Mouse (Mus musculus) myocyte (in vitro differentiated cells): Measurements from ENCODE around the gene Stx3. TPM values are rescaled to one million over a fixed set of nuclear protein-coding genes. Genes with fewer than 3 reads are reported as not detected.

Source experiments
- H3K27me3 ChIP-seq: one replicate; pipeline ENCODE4 v1.6.1; 2011; ENCODE audit not compliant: control insufficient read depth, insufficient read depth, insufficient read length
- H3K36me3 ChIP-seq: one replicate; pipeline ENCODE4 v1.6.1; 2011; ENCODE audit not compliant: control insufficient read depth, insufficient read depth
- H3K4me2 ChIP-seq: one replicate; pipeline ENCODE4 v1.6.1; 2011; ENCODE audit warnings: low read depth, control low read depth
- H3K4me3 ChIP-seq: one replicate; pipeline ENCODE4 v1.5.1; 2011; ENCODE audit warnings: mild to moderate bottlenecking, control low read depth, moderate library complexity
- H3K79me2 ChIP-seq: one replicate; pipeline ENCODE4 v1.6.1; 2011; ENCODE audit not compliant: control insufficient read depth, insufficient read depth
- H3ac ChIP-seq: one replicate; pipeline ENCODE4 v1.6.1; 2011; ENCODE audit not compliant: control insufficient read depth, insufficient read length
- CEBPB ChIP-seq: IDR thresholded peaks from 2 replicates; pipeline ENCODE4 v1.6.1; 2011; ENCODE audit warnings: mild to moderate bottlenecking, moderate library complexity; ENCODE audit not compliant: poor library complexity, insufficient read depth, severe bottlenecking
- E2F4 ChIP-seq: IDR thresholded peaks from one replicate; pipeline ENCODE4 v1.6.1; 2011; ENCODE audit warnings: mild to moderate bottlenecking, control low read depth, moderate library complexity; ENCODE audit not compliant: insufficient read depth
- MAX ChIP-seq: IDR thresholded peaks from one replicate; pipeline ENCODE4 v1.6.1; 2011; ENCODE audit warnings: low read depth, mild to moderate bottlenecking, control low read depth
- MYOD1 ChIP-seq, 3 experiments: IDR thresholded peaks; one replicate each; pipeline ENCODE4 v1.6.1; 2011; ENCODE audit warnings: control low read depth in 2 of 3, low read depth in 2 of 3, mild to moderate bottlenecking in 2 of 3, moderate library complexity in 1 of 3; ENCODE audit not compliant: insufficient read length in 2 of 3, control insufficient read depth in 1 of 3
- MYOG ChIP-seq, 3 experiments: IDR thresholded peaks; one replicate each; pipeline ENCODE4 v1.6.1; 2011; ENCODE audit warnings: control low read depth in 2 of 3, low read depth in 2 of 3, mild to moderate bottlenecking in 2 of 3; ENCODE audit not compliant: insufficient read length in 2 of 3, control insufficient read depth in 1 of 3, insufficient read depth in 1 of 3
- POLR2A ChIP-seq: IDR thresholded peaks from one replicate; pipeline ENCODE4 v1.6.1; 2011; ENCODE audit warnings: low read depth, mild to moderate bottlenecking, control low read depth, moderate library complexity; ENCODE audit not compliant: insufficient read length
- POLR2AphosphoS2 ChIP-seq: IDR thresholded peaks from one replicate; pipeline ENCODE4 v1.6.1; 2011; ENCODE audit warnings: low read depth, control low read depth; ENCODE audit not compliant: insufficient read length
- REST ChIP-seq: IDR thresholded peaks from one replicate; pipeline ENCODE4 v1.6.1; 2011; ENCODE audit warnings: mild to moderate bottlenecking, control low read depth, moderate library complexity; ENCODE audit not compliant: insufficient read depth, insufficient read length
- SRF ChIP-seq: IDR thresholded peaks from one replicate; pipeline ENCODE4 v1.6.1; 2011; ENCODE audit warnings: low read depth; ENCODE audit not compliant: control insufficient read depth, insufficient read length
- TCF12 ChIP-seq: IDR thresholded peaks from one replicate; pipeline ENCODE4 v1.6.1; 2011; ENCODE audit warnings: mild to moderate bottlenecking, control low read depth; ENCODE audit not compliant: poor library complexity, insufficient read depth, severe bottlenecking
- TCF3 ChIP-seq: IDR thresholded peaks from one replicate; pipeline ENCODE4 v1.6.1; 2011; ENCODE audit warnings: low read depth, control low read depth; ENCODE audit not compliant: insufficient read length
- USF1 ChIP-seq: IDR thresholded peaks from one replicate; pipeline ENCODE4 v1.6.1; 2011; ENCODE audit warnings: low read depth, mild to moderate bottlenecking, control low read depth, moderate library complexity
- polyA plus RNA-seq: library from polyadenylated mRNA; unstranded; fragments of >200 nt; fragmentation: generic; extraction: Trizol; gene quantifications from one replicate; pipeline ENCODE4 v1.2.1, GENCODE M21; 2012; ENCODE audit warnings: missing spikeins

The Stx3 gene
- polyA plus RNA-seq, 1 experiment, result 3.3 TPM

DNA sequence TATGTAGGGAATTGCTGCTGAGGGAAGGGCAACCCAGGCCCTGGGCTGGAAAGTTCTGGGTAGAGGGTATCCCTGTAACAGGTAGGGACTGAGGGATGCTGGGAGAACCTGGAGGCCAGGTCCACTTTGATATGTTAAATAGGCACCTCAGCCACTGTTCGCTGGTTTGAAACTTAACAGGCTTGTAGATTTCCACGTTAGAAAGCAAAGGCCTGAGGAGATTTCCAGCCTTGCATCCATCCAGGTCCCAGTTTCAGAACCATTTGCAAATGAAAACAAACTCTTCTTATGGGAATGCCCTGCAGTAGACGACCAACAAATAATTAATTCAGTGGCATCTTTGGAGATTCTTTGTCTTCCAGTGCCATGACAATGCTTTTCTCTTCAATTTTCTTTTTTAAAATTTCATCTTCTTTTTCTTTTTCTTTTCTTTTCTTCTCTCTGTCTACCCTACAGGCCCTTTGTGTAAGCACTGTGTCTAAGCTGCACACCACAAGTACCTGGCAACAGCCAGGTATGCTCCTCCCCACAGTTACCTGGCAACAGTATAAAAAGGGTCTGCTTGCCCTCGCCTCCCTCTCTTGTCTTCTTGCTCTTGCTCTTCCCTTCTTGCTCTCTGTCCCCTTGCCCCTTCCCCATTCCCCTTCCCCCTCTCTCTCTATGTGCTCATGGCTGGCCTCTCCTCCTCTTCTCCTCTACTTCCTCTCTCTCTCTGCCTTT, 4.3 kb upstream of the Stx3 start:
- Histone ChIP-seq H3ac (no peak overlapping the region), H3K36me3 (no peaks in the 10 kb centered on the region), H3K79me2 (no peaks in the 10 kb centered on the region), H3K4me3 (no peak overlapping the region), H3K4me2 (no peak overlapping the region), H3K27me3 (no peaks in the 10 kb centered on the region)
- no peak for TF ChIP-seq E2F4
- TF ChIP-seq TCF3, result no peak
- no peak for TF ChIP-seq USF1
- TF ChIP-seq TCF12, result no peak
- no peak for TF ChIP-seq MYOD1 (IDR thresholded peaks at IDR 0.05; ENCODE audit: control insufficient read depth in 1 of 3, insufficient read length in 2 of 3, low read depth in 2 of 3)
- TF ChIP-seq SRF, result no peak

- peak overlapping the region; percentile 39 for H3K4me3 ChIP-seq
- H3K79me2 ChIP-seq, result no peaks in the 10 kb centered on the region
- H3ac ChIP-seq, result no peak overlapping the region
- peak overlapping the region; percentile 100 for H3K4me2 ChIP-seq
- H3K36me3 ChIP-seq, result no peaks in the 10 kb centered on the region
- no peaks in the 10 kb centered on the region for H3K27me3 ChIP-seq
- TF ChIP-seq MAX, result no peak
- no peak for TF ChIP-seq MYOD1 (IDR thresholded peaks at IDR 0.05; ENCODE audit: control insufficient read depth in 1 of 3, insufficient read length in 2 of 3, low read depth in 2 of 3)
- no peak for TF ChIP-seq TCF12
- TF ChIP-seq CEBPB, result no peak
- no peak for TF ChIP-seq POLR2AphosphoS2
- TF ChIP-seq E2F4, result no peak
- no peak for TF ChIP-seq USF1
- no peak for TF ChIP-seq POLR2A
- TF ChIP-seq MYOG (IDR thresholded peaks at IDR 0.05; ENCODE audit: control insufficient read depth in 1 of 3, insufficient read depth in 1 of 3, insufficient read length in 2 of 3, low read depth in 2 of 3), result no peak
- TF ChIP-seq TCF3, result no peak
These were observed 1.0 kb upstream of the Stx3 start for GRCm38 (mm10) chr19:11820211-11820610.

GRCm38 (mm10) chr19:11819800-11820199, 597 bp upstream of the Stx3 start:
- H3K4me2 ChIP-seq, result peak overlapping the region; percentile 100
- TF ChIP-seq TCF12 (no peak), E2F4 (no peak), REST (no peak), POLR2AphosphoS2 (no peak), USF1 (no peak)
- no peaks in the 10 kb centered on the region for H3K27me3 ChIP-seq
- no peaks in the 10 kb centered on the region for H3K79me2 ChIP-seq
- H3ac ChIP-seq, result no peak overlapping the region
- peak overlapping the region; percentile 39 for H3K4me3 ChIP-seq
- H3K36me3 ChIP-seq, result no peaks in the 10 kb centered on the region

- no peak overlapping the region for H3ac ChIP-seq
- H3K4me2 ChIP-seq, result peak overlapping the region; percentile 100
- H3K4me3 ChIP-seq, result peak overlapping the region; percentile 39
- no peaks in the 10 kb centered on the region for H3K27me3 ChIP-seq
- TF ChIP-seq MYOD1 (IDR thresholded peaks at IDR 0.05; ENCODE audit: control insufficient read depth in 1 of 3, insufficient read length in 2 of 3, low read depth in 2 of 3) (peak in 1 of 3 experiments; percentile 8), MAX (no peak), POLR2A (no peak), E2F4 (no peak), USF1 (peak; percentile 52)
- H3K79me2 ChIP-seq, result no peaks in the 10 kb centered on the region
- H3K36me3 ChIP-seq, result no peaks in the 10 kb centered on the region
These were observed 732 bp downstream of the Stx3 start for GRCm38 (mm10) chr19:11818199-11819142.

- TF ChIP-seq REST, result no peak
- TF ChIP-seq MYOG (IDR thresholded peaks at IDR 0.05; ENCODE audit: control insufficient read depth in 1 of 3, insufficient read depth in 1 of 3, insufficient read length in 2 of 3, low read depth in 2 of 3), result no peak
- TF ChIP-seq USF1, result no peak
- no peak for TF ChIP-seq TCF3
- no peak for TF ChIP-seq CEBPB
- TF ChIP-seq POLR2A, result no peak
- TF ChIP-seq TCF12, result no peak
- no peak for TF ChIP-seq SRF
- no peak for TF ChIP-seq POLR2AphosphoS2
- TF ChIP-seq MYOD1 (IDR thresholded peaks at IDR 0.05; ENCODE audit: control insufficient read depth in 1 of 3, insufficient read length in 2 of 3, low read depth in 2 of 3), result no peak
- no peak for TF ChIP-seq MAX
- no peak for TF ChIP-seq E2F4
- H3K4me2 ChIP-seq, result peak overlapping the region; percentile 73
- H3K79me2 ChIP-seq, result no peaks in the 10 kb centered on the region
- H3K27me3 ChIP-seq, result no peaks in the 10 kb centered on the region
- H3ac ChIP-seq, result no peak overlapping the region
- peak overlapping the region; percentile 39 for H3K4me3 ChIP-seq
- H3K36me3 ChIP-seq, result no peaks in the 10 kb centered on the region
These were observed 1.6 kb downstream of the Stx3 start for GRCm38 (mm10) chr19:11817586-11817985.
